Mouse (Mus musculus): Measurements from ENCODE around the gene Rffl.
A peak's percentile ranks its signal among the peaks of the same experiment; 100 is the strongest.
"Not testable (repeated sequence)": the region's sequence is repeated elsewhere in the genome, so short reads cannot be mapped to it uniquely, and the experiment has no call there.

The Rffl gene

GRCm38 (mm10) chr11:82845415-82846078 is 25.5 kb downstream of the Rffl start:
- DNase-seq (ENCODE audit: low spot score): peak; percentile 79

DNA sequence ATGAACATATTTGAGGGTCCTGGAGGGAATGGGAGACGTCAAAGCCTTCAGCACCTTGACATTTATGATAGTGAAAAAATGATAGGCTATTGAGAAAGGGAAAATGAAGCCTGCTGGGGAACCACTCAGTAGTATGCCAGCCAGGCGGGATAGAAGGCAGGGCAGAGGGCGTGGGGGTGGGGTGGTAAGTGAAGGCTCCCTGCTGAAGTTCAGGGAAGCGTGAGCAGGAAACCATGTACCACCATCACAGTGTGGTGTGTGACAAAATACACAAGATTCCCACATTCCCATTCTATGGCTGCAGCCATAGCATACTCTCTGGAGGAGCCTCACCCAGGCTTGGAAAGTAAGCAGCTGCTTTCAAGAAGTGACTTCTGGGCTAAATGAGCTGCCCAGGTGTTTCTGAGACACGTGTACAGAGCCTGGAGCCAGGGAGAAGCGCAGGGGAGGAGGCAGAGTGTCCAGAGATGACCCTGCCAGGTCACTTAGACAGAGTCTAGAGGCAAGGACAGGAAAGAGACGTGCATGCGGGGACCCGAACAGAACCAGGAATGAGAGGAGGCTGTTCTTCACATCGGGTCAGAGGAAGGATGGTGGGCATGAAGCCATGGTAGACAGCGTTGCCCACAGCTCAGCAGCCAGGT is 26.1 kb downstream of the Rffl start:
- no peak for DNase-seq (ENCODE audit: low spot score)

DNA sequence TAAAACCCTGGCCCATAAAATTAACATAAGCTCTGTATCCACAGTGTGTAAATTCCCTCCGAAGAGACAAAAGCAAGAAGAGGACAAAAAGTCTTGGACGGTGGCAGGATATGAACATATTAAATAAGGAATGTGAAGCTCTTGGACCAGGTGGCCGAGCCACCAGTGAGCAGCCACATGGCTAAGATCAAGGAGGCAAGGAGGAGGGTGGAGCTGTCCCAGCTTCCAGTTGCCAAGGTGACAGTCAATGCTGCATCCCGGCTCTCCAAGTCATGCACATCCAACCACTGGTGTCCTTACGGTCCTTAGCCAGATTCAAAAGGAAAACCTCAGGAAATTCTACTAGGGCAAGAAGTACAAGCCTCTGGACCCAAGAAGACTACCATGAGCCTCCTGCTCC is 32.5 kb downstream of the Rffl start:
- DNase-seq (ENCODE audit: low spot score): no peak

- DNase-seq (ENCODE audit: low spot score): no peak
These were observed 33.2 kb downstream of the Rffl start for GRCm38 (mm10) chr11:82837848-82838247.

DNA sequence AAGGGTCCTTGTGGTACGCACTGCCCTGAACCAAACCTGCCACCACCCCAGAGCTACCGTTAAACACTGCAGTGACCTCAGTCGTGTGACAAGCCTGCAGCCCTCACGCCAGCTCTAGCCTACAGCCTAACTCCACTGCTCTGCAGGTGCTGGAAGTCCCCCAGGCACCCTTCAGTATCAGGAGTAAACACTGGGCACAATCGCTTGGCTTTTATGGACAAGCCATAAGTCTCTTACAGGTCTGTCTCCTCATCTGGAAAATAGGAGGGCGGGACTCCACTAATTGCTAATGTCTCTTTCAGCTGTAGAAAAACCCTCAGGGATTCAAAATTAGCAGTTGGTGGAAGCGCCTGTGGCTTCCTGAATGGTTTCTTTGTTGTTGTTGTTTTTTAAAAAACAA is 33.8 kb downstream of the Rffl start:
- no peak for DNase-seq (ENCODE audit: low spot score)

DNA sequence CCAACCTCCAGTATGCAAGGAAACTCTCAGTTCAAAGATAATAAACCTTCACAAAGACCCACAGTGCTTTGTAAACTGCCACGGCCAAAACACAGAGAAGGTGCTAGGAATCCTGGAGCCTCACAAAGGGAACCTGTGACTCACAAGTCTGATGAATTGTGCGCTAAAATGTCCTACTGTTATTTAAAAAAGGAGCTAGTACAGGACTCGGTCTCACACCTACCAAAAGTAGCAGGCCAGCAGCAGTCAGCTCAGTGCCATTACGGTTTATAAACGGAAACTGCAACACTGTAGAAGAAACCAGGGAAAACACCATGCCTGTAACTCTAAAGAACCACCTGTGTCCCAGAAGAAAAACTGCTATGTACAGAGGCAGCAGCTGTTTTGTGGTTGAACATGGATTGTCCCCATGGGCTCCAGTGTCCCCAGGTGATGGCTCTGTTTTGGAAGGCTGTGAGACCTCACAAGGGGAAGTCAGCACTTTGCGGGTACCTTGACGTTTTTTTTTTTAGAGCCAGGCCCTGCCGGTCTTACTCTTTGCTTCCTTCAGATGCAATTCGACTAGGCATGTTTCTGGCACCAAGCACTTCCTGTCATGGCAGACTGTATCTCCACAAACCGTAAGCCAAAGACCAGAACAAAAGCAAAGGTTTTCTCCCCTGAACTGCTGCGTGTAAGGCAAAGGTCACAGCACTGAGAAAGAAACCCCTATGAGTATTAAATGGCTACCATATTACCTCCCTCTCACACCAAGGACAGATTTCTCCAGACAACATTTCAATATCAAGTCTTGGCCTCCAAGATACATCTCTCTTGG is 35.2 kb downstream of the Rffl start:
- no peak for DNase-seq (ENCODE audit: low spot score)

DNA sequence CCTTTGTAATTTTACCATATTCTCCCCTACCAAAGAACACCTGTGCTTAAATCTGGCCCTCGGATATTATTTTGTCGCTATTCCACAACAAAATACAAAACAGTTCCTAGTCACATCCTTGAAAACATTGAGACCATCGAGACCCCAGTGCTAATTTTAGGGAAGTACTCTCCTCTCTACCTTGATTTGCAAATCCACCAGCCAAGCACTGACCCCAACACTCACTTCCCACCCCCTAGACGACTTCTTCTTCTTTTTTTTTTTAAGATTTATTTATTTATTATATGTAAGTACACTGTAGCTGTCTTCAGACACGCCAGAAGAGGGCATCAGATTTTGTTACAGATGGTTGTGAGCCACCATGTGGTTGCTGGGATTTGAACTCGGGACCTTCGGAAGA is 36.7 kb downstream of the Rffl start:
- not testable (repeated sequence) for DNase-seq (ENCODE audit: low spot score)

DNA sequence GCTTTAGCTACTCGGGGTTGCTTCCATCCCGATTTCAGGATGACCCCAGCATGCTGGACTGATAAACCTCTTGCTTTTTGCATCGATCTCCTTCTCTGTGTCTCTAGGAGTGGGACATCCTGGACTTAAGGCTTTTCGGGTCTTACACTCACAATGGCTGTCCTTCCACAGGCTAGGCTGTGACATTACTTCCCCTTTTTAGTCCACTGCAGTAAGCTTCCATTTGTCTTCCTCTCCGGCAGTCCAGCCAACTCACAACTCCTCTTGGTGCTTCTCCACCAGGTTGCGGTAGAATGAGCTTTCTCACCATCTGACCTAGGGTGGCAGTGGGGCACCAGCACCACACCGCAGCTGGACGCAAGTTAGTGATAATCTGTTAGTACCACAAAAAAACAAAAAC is 37.1 kb downstream of the Rffl start:
- DNase-seq (ENCODE audit: low spot score): no peak

DNA sequence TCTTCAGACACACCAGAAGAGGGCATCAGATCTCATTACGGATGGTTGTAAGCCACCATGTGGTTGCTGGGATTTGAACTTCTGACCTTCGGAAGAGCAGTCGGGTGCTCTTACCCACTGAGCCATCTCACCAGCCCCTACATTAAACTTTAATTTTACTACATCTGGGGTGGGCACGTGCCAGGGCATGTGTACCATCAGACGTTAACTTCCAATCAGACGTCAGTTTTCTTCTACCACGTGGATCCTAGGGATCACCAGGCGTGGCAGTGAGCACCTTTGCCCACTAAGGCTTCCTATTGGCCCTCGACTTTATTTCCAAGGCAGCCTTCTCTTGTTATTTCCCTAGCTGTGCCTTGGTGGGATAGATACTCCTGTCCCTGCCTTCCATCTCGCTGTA is 38.6 kb downstream of the Rffl start:
- not testable (repeated sequence) for DNase-seq (ENCODE audit: low spot score)

DNA sequence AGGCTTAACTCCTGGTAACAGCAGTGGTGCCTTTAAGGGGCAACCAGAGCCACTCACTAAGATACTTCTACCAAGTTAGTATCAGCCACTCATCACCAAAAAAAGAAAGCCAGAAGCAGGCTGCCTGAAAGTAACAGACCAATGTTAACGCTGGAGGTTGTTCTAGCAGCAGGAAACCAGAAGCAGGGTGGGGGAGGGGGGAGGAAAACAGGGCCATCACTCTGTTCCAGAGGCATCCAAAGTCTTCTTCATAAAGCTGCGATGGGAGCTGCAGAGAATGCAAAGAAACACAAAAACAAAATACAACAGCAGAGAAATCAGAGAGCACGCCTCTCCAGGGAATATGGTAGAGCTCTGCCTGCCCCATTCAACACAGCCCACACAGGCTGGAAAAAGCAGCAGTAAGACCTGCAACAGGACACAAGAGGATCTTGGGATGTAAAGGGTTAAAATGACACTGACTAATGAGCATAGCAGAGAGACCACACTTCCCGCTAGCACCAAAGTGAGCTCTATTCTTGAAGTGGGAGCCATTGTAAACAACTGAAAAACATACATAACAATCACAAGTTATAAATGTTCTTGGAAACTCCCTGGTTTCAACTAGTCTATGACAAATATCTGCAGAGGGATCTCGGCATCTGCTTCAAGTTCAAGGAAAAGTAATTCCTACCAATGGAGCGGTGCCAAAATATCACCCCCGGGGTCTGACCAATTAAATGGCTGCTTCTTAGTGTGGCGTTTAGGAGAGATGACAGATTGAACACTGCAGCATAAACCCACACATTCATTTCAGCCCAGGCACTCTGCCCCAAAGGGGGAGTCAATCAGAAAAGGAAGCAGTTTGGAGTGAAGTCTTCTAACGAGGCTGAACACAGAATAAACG is 39.8 kb downstream of the Rffl start:
- DNase-seq (ENCODE audit: low spot score): no peak

GRCm38 (mm10) chr11:82826818-82827217 is 44.2 kb downstream of the Rffl start:
- DNase-seq (ENCODE audit: low spot score): no peak

- DNase-seq (ENCODE audit: low spot score): no peak
These were observed 50.1 kb downstream of the Rffl start for GRCm38 (mm10) chr11:82820788-82821456.

GRCm38 (mm10) chr11:82819350-82819749 is 51.7 kb downstream of the Rffl start:
- DNase-seq (ENCODE audit: low spot score): peak; percentile 85

- no peak for DNase-seq (ENCODE audit: low spot score)
These were observed 62.5 kb downstream of the Rffl start for GRCm38 (mm10) chr11:82808485-82808884.

- no peak for DNase-seq (ENCODE audit: low spot score)
These were observed 63.6 kb downstream of the Rffl start for GRCm38 (mm10) chr11:82807370-82807769.

DNA sequence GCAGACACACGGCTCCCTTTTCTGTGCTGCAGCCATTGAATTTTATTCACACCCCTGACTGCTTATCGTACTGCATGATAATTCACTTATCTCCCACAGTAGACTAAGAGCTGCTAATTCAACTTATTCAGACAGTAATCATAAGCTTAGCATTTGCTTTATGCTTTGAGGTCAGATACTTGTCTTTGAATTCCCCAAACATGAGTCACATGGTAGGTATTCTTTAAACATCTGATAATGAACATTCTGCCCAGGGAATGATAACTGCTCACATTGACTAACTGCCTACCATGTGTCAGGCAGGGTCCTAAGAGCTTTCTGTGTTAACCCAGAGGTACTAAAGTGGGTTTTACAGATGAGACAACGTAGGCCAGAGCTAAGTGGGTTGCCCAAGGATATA is 64.4 kb downstream of the Rffl start:
- no peak for DNase-seq (ENCODE audit: low spot score)

- no peak for DNase-seq (ENCODE audit: low spot score)
These were observed 87.6 kb downstream of the Rffl start for GRCm38 (mm10) chr11:82783453-82783852.

GRCm38 (mm10) chr11:82782197-82782596 is 88.8 kb downstream of the Rffl start:
- no peak for DNase-seq (ENCODE audit: low spot score)

- DNase-seq (ENCODE audit: low spot score): peak; percentile 84
These were observed 89.8 kb downstream of the Rffl start, which contains the start of gene Lig3 for GRCm38 (mm10) chr11:82780983-82781903. TSS of gene Lig3 (plus strand) at chr11:82781108.

DNA sequence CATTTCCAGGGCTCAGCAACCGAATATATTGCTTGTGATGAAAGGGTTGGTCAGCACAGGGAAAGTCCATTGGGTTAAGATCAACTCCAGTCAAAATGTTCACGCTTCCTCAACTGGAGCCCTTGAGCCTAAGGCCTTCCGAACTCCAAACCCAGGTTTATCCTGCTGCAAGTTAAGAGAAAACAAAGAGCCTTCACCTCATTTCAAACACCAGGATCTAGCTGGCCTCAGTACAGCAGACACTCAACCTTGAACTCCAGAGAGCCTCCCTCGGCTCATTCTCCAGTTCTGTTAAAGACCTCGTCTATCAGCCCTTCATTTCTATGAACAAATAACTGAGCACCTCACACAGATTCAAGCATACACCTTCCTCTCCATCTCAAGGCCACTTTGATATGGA is 90.9 kb downstream of the Rffl start:
- no peak for DNase-seq (ENCODE audit: low spot score)
